Mouse (Mus musculus) megakaryocyte progenitor cell, adult 5-6 weeks (primary cell): ENCODE data around the gene Maoa. TPM values are rescaled to one million over a fixed set of nuclear protein-coding genes. Genes with fewer than 3 reads are reported as not detected.

Experiments
- ATAC-seq: replicated peaks from 2 replicates; pipeline ENCODE4 v1.8.0; 2016; ENCODE audit warnings: mild to moderate bottlenecking, moderate TSS enrichment, inconsistent platforms; ENCODE audit not compliant: poor library complexity
- total RNA-seq, 2 experiments: library from RNA; stranded (forward) in 1 of 2; stranded (reverse) in 1 of 2; fragments of 157-497, 149-512 nt in 1 of 2; fragments of 200-1000 nt in 1 of 2; gene quantifications; 2 replicates each; pipeline versions ENCODE4 v1.2.3 to v1.2.4; 2015 to 2017

Gene Maoa
- total RNA-seq (2015) (7.5 and 8.9 TPM in 2 replicates), total RNA-seq (2017) (12.5 and 16.6 TPM in 2 replicates)

DNA sequence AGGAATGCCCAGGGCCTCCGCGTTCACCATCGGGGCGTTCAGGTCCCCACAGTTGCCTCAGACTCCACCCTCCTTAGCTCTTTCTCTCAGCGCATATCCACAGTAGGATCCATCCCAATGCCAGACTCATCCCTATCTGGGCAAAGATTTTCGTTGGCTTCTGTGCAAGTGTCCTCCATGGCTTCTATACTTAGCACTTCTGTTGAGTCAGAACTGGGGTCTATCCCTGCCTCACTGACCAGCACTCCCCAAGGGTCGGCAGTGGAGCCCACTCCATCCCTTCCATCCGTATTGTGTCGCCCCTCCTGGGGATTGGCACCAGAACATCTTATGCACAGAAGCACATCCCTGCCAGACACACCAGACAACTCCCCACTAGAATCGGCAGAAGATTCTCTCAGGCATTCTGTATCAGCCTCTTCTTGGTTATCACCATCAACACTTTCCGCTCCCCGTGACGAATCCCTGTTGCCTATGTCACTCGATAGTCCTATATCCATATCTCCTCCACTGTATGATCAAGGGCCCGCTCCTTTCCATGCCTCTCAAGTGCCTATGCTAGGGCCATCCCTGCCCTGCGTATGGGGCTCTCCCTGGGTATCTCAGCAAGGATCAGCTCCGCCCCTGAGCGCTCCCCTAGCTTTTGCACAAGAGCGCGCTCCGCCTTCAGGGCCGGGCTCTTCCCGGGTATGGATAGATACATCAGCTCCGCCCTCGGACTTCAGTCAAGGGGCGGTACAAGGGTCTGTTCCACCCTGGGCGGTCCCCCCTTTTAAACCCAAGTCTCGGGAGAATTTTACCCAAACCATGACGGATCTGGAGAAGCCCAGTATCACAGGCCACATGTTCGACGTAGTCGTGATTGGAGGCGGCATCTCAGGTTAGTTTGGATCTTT lies at the start of gene Maoa:
Gene Maoa (plus strand): TSS at position 665 of the 896 bp plus-strand sequence.
- ATAC-seq: peak; percentile 83

- peak; percentile 89 for ATAC-seq
Observed at GRCm38 (mm10) chrX:16618225-16619033, 1.1 kb upstream of the Maoa start.

GRCm38 (mm10) chrX:16656511-16656910 lies 37.0 kb downstream of the Maoa start:
- no peak for ATAC-seq

GRCm38 (mm10) chrX:16706094-16706493 lies 86.6 kb downstream of the Maoa start:
- no peak for ATAC-seq

DNA sequence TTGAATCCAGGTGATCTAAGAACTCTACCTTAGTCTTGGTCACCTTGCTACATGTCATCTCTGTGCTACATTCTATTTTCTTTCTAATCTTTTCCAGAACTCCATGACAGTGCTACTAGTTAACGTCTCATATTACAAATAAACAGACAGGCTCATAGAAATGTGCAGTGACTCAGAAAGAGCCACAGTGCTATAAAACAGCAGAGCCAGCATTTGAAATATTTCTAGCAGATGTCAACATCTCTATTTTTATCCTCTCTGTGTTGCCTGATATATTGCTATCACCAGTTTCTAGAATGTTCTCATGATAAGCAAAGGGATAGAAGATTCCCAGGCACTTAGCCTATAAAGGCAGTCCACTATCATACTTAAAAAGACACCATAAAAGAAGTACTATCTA lies 94.5 kb downstream of the Maoa start:
- no peak for ATAC-seq

Other genes starting within 250 kb of the Maoa start
- gene Cypt1, start 96.8 kb upstream of the Maoa start, total RNA-seq (2015): not detected in 2 replicates
- not detected in 2 replicates for gene Cypt1, start 96.8 kb upstream of the Maoa start, total RNA-seq (2017)
- gene Maob, start 197.7 kb downstream of the Maoa start, total RNA-seq (2015): 0.42 TPM in 1 of 2 replicates, not detected in the other
- 0.07 TPM in 1 of 2 replicates, not detected in the other for gene Maob, start 197.7 kb downstream of the Maoa start, total RNA-seq (2017)